Mouse (Mus musculus): ENCODE measurements around the gene Gm13697. TPM values are rescaled to one million over a fixed set of nuclear protein-coding genes. Genes with fewer than 3 reads are reported as not detected.
"Not testable (repeated sequence)": the region's sequence is repeated elsewhere in the genome, so short reads cannot be mapped to it uniquely, and the experiment has no call there.

Gene Gm13697
- not detected in 2 replicates for polyA plus RNA-seq (2015; fragmentation: Nextera tagmentation; extraction: Ambion mirVana)

GRCm38 (mm10) chr2:83984443-83984842 is at the start of gene Gm13697:
TSS of gene Gm13697 (plus strand) at chr2:83984743.
- WGBS: no CpG with 5 or more reads among the region's 6 CpGs
- H3K9ac ChIP-seq; ATAC-seq (ENCODE audit: extremely low read depth, insufficient number of reproducible peaks, low FRiP score, low TSS enrichment); H3K4me1 ChIP-seq; H3K27ac ChIP-seq (replicated peaks); H3K9me3 ChIP-seq; H3K27me3 ChIP-seq (replicated peaks); H3K4me2 ChIP-seq; H3K36me3 ChIP-seq; H3K4me3 ChIP-seq: not testable (repeated sequence)

GRCm38 (mm10) chr2:83940931-83941361 is 43.6 kb upstream of the Gm13697 start, which contains the start of gene Zswim2:
TSS of gene Zswim2 (minus strand) at chr2:83941228.
- H3K4me2 ChIP-seq: peak within 1 kb of the TSS; percentile 66
- no peaks in the 10 kb centered on the region for H3K9me3 ChIP-seq
- WGBS: under 1% methylated on average over 20 of the region's 20 CpGs
- no peaks in the 10 kb centered on the region for H3K27me3 ChIP-seq (replicated peaks)
- H3K27ac ChIP-seq (replicated peaks): no peak within 1 kb of the TSS
- peaks cover 5% of the 10 kb centered on the region; the same call in 1 of the 2 replicates for H3K4me1 ChIP-seq
- H3K4me3 ChIP-seq: peak within 1 kb of the TSS; percentile 38
- H3K9ac ChIP-seq: no peak within 1 kb of the TSS
- no peak for ATAC-seq (ENCODE audit: extremely low read depth, insufficient number of reproducible peaks, low FRiP score, low TSS enrichment)
- H3K36me3 ChIP-seq: no peaks in the 10 kb centered on the region

GRCm38 (mm10) chr2:83941378-83941777 is 43.2 kb upstream of the Gm13697 start:
- H3K4me3 ChIP-seq: peak overlapping the region; percentile 38
- no peak overlapping the region for H3K27ac ChIP-seq (replicated peaks)
- no peaks in the 10 kb centered on the region for H3K27me3 ChIP-seq (replicated peaks)
- no peak for ATAC-seq (ENCODE audit: extremely low read depth, insufficient number of reproducible peaks, low FRiP score, low TSS enrichment)
- peaks cover 5% of the 10 kb centered on the region; the same call in 1 of the 2 replicates for H3K4me1 ChIP-seq
- peak overlapping the region; percentile 66 for H3K4me2 ChIP-seq
- 38% methylated on average over 3 of the region's 3 CpGs for WGBS
- no peaks in the 10 kb centered on the region for H3K9me3 ChIP-seq
- H3K36me3 ChIP-seq: no peaks in the 10 kb centered on the region
- no peak overlapping the region for H3K9ac ChIP-seq

GRCm38 (mm10) chr2:83941792-83942191 is 42.8 kb upstream of the Gm13697 start:
- WGBS: 34% methylated on average over 4 of the region's 4 CpGs
- ATAC-seq (ENCODE audit: extremely low read depth, insufficient number of reproducible peaks, low FRiP score, low TSS enrichment): no peak
- H3K4me1 ChIP-seq: peaks cover 5% of the 10 kb centered on the region; the same call in 1 of the 2 replicates
- no peak overlapping the region for H3K4me3 ChIP-seq
- no peaks in the 10 kb centered on the region for H3K36me3 ChIP-seq
- no peak overlapping the region for H3K9ac ChIP-seq
- H3K27me3 ChIP-seq (replicated peaks): no peaks in the 10 kb centered on the region
- H3K9me3 ChIP-seq: no peaks in the 10 kb centered on the region
- no peak overlapping the region for H3K27ac ChIP-seq (replicated peaks)
- no peak overlapping the region for H3K4me2 ChIP-seq

GRCm38 (mm10) chr2:83955393-83955792 is 29.1 kb upstream of the Gm13697 start, which contains the start of gene Gm13698:
TSS of gene Gm13698 (plus strand) at chr2:83955693.
- H3K9ac ChIP-seq; H3K27ac ChIP-seq (replicated peaks); H3K4me1 ChIP-seq; H3K4me3 ChIP-seq; H3K4me2 ChIP-seq; H3K27me3 ChIP-seq (replicated peaks); ATAC-seq (ENCODE audit: extremely low read depth, insufficient number of reproducible peaks, low FRiP score, low TSS enrichment); H3K36me3 ChIP-seq; H3K9me3 ChIP-seq: not testable (repeated sequence)
- WGBS: no CpG with 5 or more reads among the region's 6 CpGs

GRCm38 (mm10) chr2:83961203-83961602 is 23.3 kb upstream of the Gm13697 start, which contains the start of gene Gm13693:
TSS of gene Gm13693 (plus strand) at chr2:83961503.
- H3K9me3 ChIP-seq; H3K4me2 ChIP-seq; ATAC-seq (ENCODE audit: extremely low read depth, insufficient number of reproducible peaks, low FRiP score, low TSS enrichment); H3K4me3 ChIP-seq; H3K9ac ChIP-seq; H3K4me1 ChIP-seq; H3K27me3 ChIP-seq (replicated peaks); H3K27ac ChIP-seq (replicated peaks); H3K36me3 ChIP-seq: not testable (repeated sequence)
- no CpG with 5 or more reads among the region's 6 CpGs for WGBS

GRCm38 (mm10) chr2:83967013-83967412 is 17.5 kb upstream of the Gm13697 start, which contains the start of gene Gm13695:
TSS of gene Gm13695 (plus strand) at chr2:83967313.
- not testable (repeated sequence) for H3K27me3 ChIP-seq (replicated peaks); H3K4me1 ChIP-seq; H3K9ac ChIP-seq; H3K9me3 ChIP-seq; H3K4me2 ChIP-seq; H3K27ac ChIP-seq (replicated peaks); H3K4me3 ChIP-seq; H3K36me3 ChIP-seq; ATAC-seq (ENCODE audit: extremely low read depth, insufficient number of reproducible peaks, low FRiP score, low TSS enrichment)
- WGBS: no CpG with 5 or more reads among the region's 6 CpGs

GRCm38 (mm10) chr2:83972823-83973222 is 11.7 kb upstream of the Gm13697 start, which contains the start of gene Gm13696:
TSS of gene Gm13696 (plus strand) at chr2:83973123.
- ATAC-seq (ENCODE audit: extremely low read depth, insufficient number of reproducible peaks, low FRiP score, low TSS enrichment); H3K4me2 ChIP-seq: not testable (repeated sequence)
- WGBS: no CpG with 5 or more reads among the region's 6 CpGs

GRCm38 (mm10) chr2:83978633-83979032 is 5.9 kb upstream of the Gm13697 start, which contains the start of gene Gm13694:
TSS of gene Gm13694 (plus strand) at chr2:83978933.
- no CpG with 5 or more reads among the region's 6 CpGs for WGBS
- ATAC-seq (ENCODE audit: extremely low read depth, insufficient number of reproducible peaks, low FRiP score, low TSS enrichment); H3K27ac ChIP-seq (replicated peaks): not testable (repeated sequence)

More at GRCm38 (mm10) chr2:83972823-83973222, 11.7 kb upstream of the Gm13697 start, which contains the start of gene Gm13696:
- not testable (repeated sequence) for H3K9ac ChIP-seq; H3K4me3 ChIP-seq; H3K36me3 ChIP-seq; H3K27me3 ChIP-seq (replicated peaks); H3K27ac ChIP-seq (replicated peaks); H3K9me3 ChIP-seq; H3K4me1 ChIP-seq

GRCm38 (mm10) chr2:83990253-83990652 is 5.7 kb downstream of the Gm13697 start, which contains the start of gene Gm13691:
TSS of gene Gm13691 (plus strand) at chr2:83990553.
- not testable (repeated sequence) for H3K4me1 ChIP-seq; H3K4me2 ChIP-seq; H3K36me3 ChIP-seq; ATAC-seq (ENCODE audit: extremely low read depth, insufficient number of reproducible peaks, low FRiP score, low TSS enrichment); H3K9ac ChIP-seq; H3K9me3 ChIP-seq; H3K4me3 ChIP-seq; H3K27ac ChIP-seq (replicated peaks); H3K27me3 ChIP-seq (replicated peaks)
- WGBS: no CpG with 5 or more reads among the region's 6 CpGs

More at GRCm38 (mm10) chr2:83978633-83979032, 5.9 kb upstream of the Gm13697 start, which contains the start of gene Gm13694:
- not testable (repeated sequence) for H3K9me3 ChIP-seq; H3K9ac ChIP-seq; H3K27me3 ChIP-seq (replicated peaks); H3K4me1 ChIP-seq; H3K4me2 ChIP-seq; H3K36me3 ChIP-seq; H3K4me3 ChIP-seq

GRCm38 (mm10) chr2:83993639-83994255 is 9.2 kb downstream of the Gm13697 start:
- H3K9ac ChIP-seq; H3K4me1 ChIP-seq; H3K27me3 ChIP-seq (replicated peaks); H3K4me3 ChIP-seq; ATAC-seq (ENCODE audit: extremely low read depth, insufficient number of reproducible peaks, low FRiP score, low TSS enrichment); H3K9me3 ChIP-seq; H3K27ac ChIP-seq (replicated peaks); H3K36me3 ChIP-seq: not testable (repeated sequence)
- peak overlapping the region; percentile 33; the same call in 1 of the 2 replicates for H3K4me2 ChIP-seq
- 37% methylated on average over 8 of the region's 9 CpGs for WGBS

Data from heart, embryonic 13.5 days (tissue).